Mouse (Mus musculus) forebrain, embryonic 10.5 days (tissue): ENCODE data around the gene Ptx4. TPM values are rescaled to one million over a fixed set of nuclear protein-coding genes. Genes with fewer than 3 reads are reported as not detected.
A peak's percentile ranks its signal among the peaks of the same experiment; 100 is the strongest.

ENCODE experiments used
- DNase-seq: peaks from one replicate; pipeline ENCODE4 v3.0.0-alpha.2; 2017; ENCODE audit warnings: low spot score; ENCODE audit errors: extremely low spot score
- H3K27ac ChIP-seq: fragments of 300-500 bp; sonication (generic); 2 replicates; pipeline ENCODE4 v1.5.1; 2016; ENCODE audit warnings: mild to moderate bottlenecking
- H3K27me3 ChIP-seq: fragments of 300-500 bp; sonication (generic); 2 replicates; pipeline ENCODE4 v1.6.1; 2016; ENCODE audit warnings: mild to moderate bottlenecking; ENCODE audit not compliant: poor library complexity, severe bottlenecking
- H3K36me3 ChIP-seq: fragments of 300-500 bp; sonication (generic); replicated peaks from 2 replicates; pipeline ENCODE4 v1.6.1; 2016; ENCODE audit warnings: mild to moderate bottlenecking, moderate library complexity
- H3K4me1 ChIP-seq: fragments of 300-500 bp; sonication (generic); 2 replicates; pipeline ENCODE4 v1.6.1; 2016
- H3K4me3 ChIP-seq: fragments of 300-500 bp; sonication (generic); 2 replicates; pipeline ENCODE4 v1.5.1; 2016; ENCODE audit warnings: mild to moderate bottlenecking, moderate library complexity
- H3K9me3 ChIP-seq: fragments of 300-500 bp; sonication (generic); 2 replicates; pipeline ENCODE4 v1.6.1; 2016; ENCODE audit warnings: mild to moderate bottlenecking, moderate library complexity
- WGBS: fragments of 180-500 bp; shearing (Covaris S2); methylation state at CpG from one replicate; pipeline ENCODE4 v1.1.7; 2016; 5-methylcytosine and 5-hydroxymethylcytosine counted together
- polyA plus RNA-seq: library from polyadenylated mRNA; unstranded; fragments of >200 nt; fragmentation: Nextera tagmentation; extraction: Ambion mirVana; gene quantifications from 2 replicates; pipeline ENCODE4 v1.2.1, GENCODE M21; 2016

The Ptx4 gene
- polyA plus RNA-seq, 1 experiment from 2014 or later, result 0.30 TPM

GRCm38 (mm10) chr17:25096221-25096620 is 24.3 kb upstream of the Ptx4 start:
- H3K36me3 ChIP-seq, result peaks cover 77% of the 10 kb centered on the region
- H3K4me1 ChIP-seq, result no peaks in the 10 kb centered on the region
- 87% methylated on average over 2 of the region's 2 CpGs for WGBS
- no peaks in the 10 kb centered on the region for H3K9me3 ChIP-seq
- H3K27ac ChIP-seq, result no peak overlapping the region
- H3K27me3 ChIP-seq, result no peaks in the 10 kb centered on the region
- DNase-seq, result no peak
- no peak overlapping the region for H3K4me3 ChIP-seq

DNA sequence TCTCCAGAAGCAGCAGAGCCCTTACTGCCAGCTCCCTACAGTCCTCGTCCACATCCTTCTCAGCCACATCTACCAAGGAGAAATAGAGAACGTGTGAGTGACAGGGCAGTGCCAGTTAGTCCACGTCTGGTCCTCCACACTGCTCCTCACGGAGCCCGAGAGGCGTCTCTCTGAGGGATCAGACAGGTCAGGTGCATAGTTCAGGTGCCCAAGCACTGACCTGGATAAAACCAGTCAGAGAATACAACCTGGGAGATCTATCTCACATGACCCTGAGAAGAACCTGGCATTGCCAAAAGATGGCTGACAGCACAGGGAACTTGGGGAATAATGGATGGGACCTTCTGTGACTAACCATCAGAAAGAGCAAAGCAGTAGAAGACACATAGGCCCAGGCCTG is 20.5 kb upstream of the Ptx4 start:
- no peak overlapping the region for H3K27ac ChIP-seq
- H3K4me1 ChIP-seq, result no peaks in the 10 kb centered on the region
- WGBS, result 88% methylated on average over 6 of the region's 6 CpGs
- DNase-seq, result no peak
- no peak overlapping the region for H3K4me3 ChIP-seq
- H3K9me3 ChIP-seq, result no peaks in the 10 kb centered on the region
- no peaks in the 10 kb centered on the region for H3K27me3 ChIP-seq
- peaks cover 84% of the 10 kb centered on the region for H3K36me3 ChIP-seq

DNA sequence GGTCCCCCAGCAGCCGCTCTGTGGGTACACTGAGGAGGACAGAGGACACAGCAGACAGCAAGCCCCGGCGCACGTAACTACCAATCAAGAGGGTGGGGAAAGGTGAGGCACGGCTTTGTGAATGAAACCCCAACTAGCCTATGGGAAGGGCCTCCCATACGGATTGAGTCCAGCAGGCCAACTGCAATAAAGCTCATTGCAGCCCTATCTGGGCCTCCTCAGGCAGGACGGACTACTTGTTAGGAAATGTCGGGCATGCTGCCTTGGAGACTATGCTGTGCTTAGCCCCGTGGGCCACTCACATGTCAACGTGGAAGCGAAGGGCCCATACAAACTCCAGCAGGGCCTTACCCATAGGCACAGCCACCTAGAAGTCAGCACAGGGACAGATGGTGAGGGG is 19.2 kb upstream of the Ptx4 start:
- H3K4me1 ChIP-seq, result no peaks in the 10 kb centered on the region
- H3K9me3 ChIP-seq, result no peaks in the 10 kb centered on the region
- H3K36me3 ChIP-seq, result peaks cover 94% of the 10 kb centered on the region
- no peak overlapping the region for H3K4me3 ChIP-seq
- DNase-seq, result no peak
- WGBS, result 95% methylated on average over 11 of the region's 11 CpGs
- H3K27ac ChIP-seq, result no peak overlapping the region
- H3K27me3 ChIP-seq, result no peaks in the 10 kb centered on the region

GRCm38 (mm10) chr17:25107786-25108185 is 12.8 kb upstream of the Ptx4 start:
- peaks cover 100% of the 10 kb centered on the region for H3K36me3 ChIP-seq

GRCm38 (mm10) chr17:25109578-25109977 is 11.0 kb upstream of the Ptx4 start:
- Histone ChIP-seq H3K4me1 (peaks cover 5% of the 10 kb centered on the region), H3K27ac (no peak overlapping the region), H3K4me3 (no peak overlapping the region), H3K36me3 (peaks cover 98% of the 10 kb centered on the region), H3K27me3 (no peaks in the 10 kb centered on the region), H3K9me3 (no peaks in the 10 kb centered on the region)
- WGBS, result 80% methylated on average over 2 of the region's 2 CpGs
- DNase-seq, result peak; percentile 39

More at GRCm38 (mm10) chr17:25107786-25108185, 12.8 kb upstream of the Ptx4 start:
- Histone ChIP-seq H3K4me3 (no peak overlapping the region), H3K27ac (no peak overlapping the region), H3K9me3 (no peaks in the 10 kb centered on the region), H3K4me1 (no peaks in the 10 kb centered on the region), H3K27me3 (no peaks in the 10 kb centered on the region)
- WGBS, result 98% methylated on average over 15 of the region's 16 CpGs
- no peak for DNase-seq

GRCm38 (mm10) chr17:25110590-25110989 is 10.0 kb upstream of the Ptx4 start:
- Histone ChIP-seq H3K4me3 (no peak overlapping the region), H3K36me3 (peaks cover 88% of the 10 kb centered on the region), H3K4me1 (peaks cover 15% of the 10 kb centered on the region), H3K27ac (no peak overlapping the region), H3K27me3 (no peaks in the 10 kb centered on the region), H3K9me3 (no peaks in the 10 kb centered on the region)
- 96% methylated on average over 6 of the region's 6 CpGs for WGBS
- DNase-seq, result no peak

- no peak overlapping the region for H3K4me3 ChIP-seq
- no peak for DNase-seq
- WGBS, result 92% methylated on average over 5 of the region's 5 CpGs
- no peak overlapping the region for H3K27ac ChIP-seq
- peaks cover 21% of the 10 kb centered on the region for H3K4me1 ChIP-seq
- H3K27me3 ChIP-seq, result no peaks in the 10 kb centered on the region
- no peaks in the 10 kb centered on the region for H3K9me3 ChIP-seq
- H3K36me3 ChIP-seq, result peaks cover 82% of the 10 kb centered on the region
Observed at GRCm38 (mm10) chr17:25111220-25111619, 9.3 kb upstream of the Ptx4 start.

- H3K27ac ChIP-seq, result no peak overlapping the region
- WGBS, result 91% methylated on average over 8 of the region's 8 CpGs
- no peaks in the 10 kb centered on the region for H3K27me3 ChIP-seq
- DNase-seq, result no peak
- peaks cover 24% of the 10 kb centered on the region for H3K4me1 ChIP-seq
- no peak overlapping the region for H3K4me3 ChIP-seq
- peaks cover 75% of the 10 kb centered on the region for H3K36me3 ChIP-seq
- no peaks in the 10 kb centered on the region for H3K9me3 ChIP-seq
Observed at GRCm38 (mm10) chr17:25111739-25112422, 8.7 kb upstream of the Ptx4 start.

- no peak overlapping the region for H3K4me3 ChIP-seq
- H3K36me3 ChIP-seq, result peaks cover 70% of the 10 kb centered on the region
- no peak for DNase-seq
- 84% methylated on average over 3 of the region's 3 CpGs for WGBS
- H3K27me3 ChIP-seq, result no peaks in the 10 kb centered on the region
- H3K4me1 ChIP-seq, result peaks cover 24% of the 10 kb centered on the region
- H3K9me3 ChIP-seq, result no peaks in the 10 kb centered on the region
- H3K27ac ChIP-seq, result no peak overlapping the region
Observed at GRCm38 (mm10) chr17:25112423-25112810, 8.1 kb upstream of the Ptx4 start.

GRCm38 (mm10) chr17:25114908-25115645 is 5.5 kb upstream of the Ptx4 start:
- WGBS, result 14% methylated on average over 23 of the region's 23 CpGs
- Histone ChIP-seq H3K4me1 (peaks cover 24% of the 10 kb centered on the region), H3K27me3 (no peaks in the 10 kb centered on the region), H3K27ac (peak overlapping the region; percentile 95), H3K4me3 (peak overlapping the region; percentile 83), H3K36me3 (peaks cover 43% of the 10 kb centered on the region), H3K9me3 (no peaks in the 10 kb centered on the region)
- no peak for DNase-seq

DNA sequence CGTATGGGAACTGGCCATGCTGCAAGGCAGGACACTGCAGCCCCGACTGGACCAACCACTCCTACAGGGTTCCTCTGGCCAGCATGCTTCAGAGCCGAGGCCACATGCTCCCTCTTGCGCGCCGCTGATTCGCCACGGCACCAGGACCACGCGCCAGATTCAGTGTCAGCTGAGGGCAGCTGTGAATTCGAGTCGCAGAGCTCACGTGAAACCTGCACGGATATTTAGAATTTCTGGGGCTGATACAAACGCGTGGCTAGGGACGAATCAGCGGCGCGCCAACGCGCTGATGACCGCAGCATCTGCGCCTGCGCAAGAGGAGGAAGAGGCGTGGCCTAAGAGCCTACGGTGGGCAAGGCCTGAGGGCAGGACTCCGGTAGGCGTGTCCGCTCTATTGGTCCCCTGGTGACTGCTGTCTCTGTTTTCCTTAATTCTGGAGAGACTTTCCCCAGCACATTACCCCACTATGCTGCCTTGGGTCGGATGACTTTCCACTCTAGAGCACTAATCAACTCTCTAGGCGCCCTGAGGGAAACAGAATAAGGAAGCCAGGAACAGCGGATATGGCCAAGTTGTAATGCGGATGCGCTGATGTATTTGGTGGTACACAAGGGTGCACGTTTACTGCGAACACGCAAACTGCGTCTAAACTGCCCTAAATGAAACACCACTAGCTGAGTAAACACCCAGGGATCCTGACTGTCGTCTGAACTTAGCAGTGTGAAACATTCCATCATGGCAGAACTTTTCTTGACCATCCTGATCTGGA is 4.7 kb upstream of the Ptx4 start, which contains the start of gene Telo2:
Telo2 (minus strand) TSS at position 304 of the 769 bp plus-strand sequence.
- Histone ChIP-seq H3K9me3 (no peaks in the 10 kb centered on the region), H3K36me3 (peaks cover 36% of the 10 kb centered on the region), H3K27me3 (no peaks in the 10 kb centered on the region), H3K27ac (peak within 1 kb of the TSS; percentile 95), H3K4me3 (peak within 1 kb of the TSS; percentile 83), H3K4me1 (peaks cover 24% of the 10 kb centered on the region)
- peak; percentile 90 for DNase-seq
- 5% methylated on average over 40 of the region's 40 CpGs for WGBS

GRCm38 (mm10) chr17:25117263-25117662 is 3.3 kb upstream of the Ptx4 start:
- Histone ChIP-seq H3K4me1 (peaks cover 24% of the 10 kb centered on the region), H3K9me3 (no peaks in the 10 kb centered on the region), H3K4me3 (no peak overlapping the region), H3K36me3 (peaks cover 22% of the 10 kb centered on the region), H3K27me3 (no peaks in the 10 kb centered on the region), H3K27ac (no peak overlapping the region)
- 34% methylated on average over 4 of the region's 4 CpGs for WGBS
- no peak for DNase-seq
